Mouse (Mus musculus): Measurements from ENCODE around the gene Kif1b. TPM values are rescaled to one million over a fixed set of nuclear protein-coding genes. Genes with fewer than 3 reads are reported as not detected.
"Not testable (repeated sequence)": the region's sequence is repeated elsewhere in the genome, so short reads cannot be mapped to it uniquely, and the experiment has no call there.

Gene Kif1b
- polyA plus RNA-seq, 1 experiment from 2014 or later: 141 TPM

- WGBS: 94% methylated on average over 6 of the region's 6 CpGs
- H3K4me2 ChIP-seq (replicated peaks); H3K27me3 ChIP-seq; H3K9ac ChIP-seq (replicated peaks); ATAC-seq (ENCODE audit: low FRiP score, low read depth); H3K4me1 ChIP-seq; H3K4me3 ChIP-seq; H3K27ac ChIP-seq (replicated peaks); H3K9me3 ChIP-seq: not testable (repeated sequence)
- H3K36me3 ChIP-seq: peaks cover 93% of the 10 kb centered on the region
Observed at GRCm38 (mm10) chr4:149211441-149211840, 96.1 kb downstream of the Kif1b start.

GRCm38 (mm10) chr4:149202467-149202866 is 105.0 kb downstream of the Kif1b start:
- no peak overlapping the region for H3K9ac ChIP-seq (replicated peaks)
- no peak for ATAC-seq (ENCODE audit: low FRiP score, low read depth)
- H3K27ac ChIP-seq (replicated peaks): no peak overlapping the region
- no peaks in the 10 kb centered on the region for H3K9me3 ChIP-seq
- 94% methylated on average over 3 of the region's 3 CpGs for WGBS
- H3K4me3 ChIP-seq: no peak overlapping the region
- no peaks in the 10 kb centered on the region for H3K4me1 ChIP-seq
- peaks cover 92% of the 10 kb centered on the region for H3K36me3 ChIP-seq
- H3K27me3 ChIP-seq: no peaks in the 10 kb centered on the region
- H3K4me2 ChIP-seq (replicated peaks): no peak overlapping the region

GRCm38 (mm10) chr4:149201110-149201509 is 106.4 kb downstream of the Kif1b start:
- no peaks in the 10 kb centered on the region for H3K9me3 ChIP-seq
- H3K27me3 ChIP-seq: no peaks in the 10 kb centered on the region
- no peak overlapping the region for H3K9ac ChIP-seq (replicated peaks)
- H3K4me3 ChIP-seq: no peak overlapping the region
- ATAC-seq (ENCODE audit: low FRiP score, low read depth): no peak
- H3K27ac ChIP-seq (replicated peaks): no peak overlapping the region
- H3K4me1 ChIP-seq: no peaks in the 10 kb centered on the region
- peaks cover 91% of the 10 kb centered on the region for H3K36me3 ChIP-seq
- no peak overlapping the region for H3K4me2 ChIP-seq (replicated peaks)
- WGBS: 93% methylated on average over 4 of the region's 4 CpGs

- H3K36me3 ChIP-seq: peaks cover 86% of the 10 kb centered on the region
- no peaks in the 10 kb centered on the region for H3K9me3 ChIP-seq
- no peak overlapping the region for H3K4me3 ChIP-seq
- H3K27ac ChIP-seq (replicated peaks): no peak overlapping the region
- no peak overlapping the region for H3K9ac ChIP-seq (replicated peaks)
- no peaks in the 10 kb centered on the region for H3K4me1 ChIP-seq
- no peaks in the 10 kb centered on the region for H3K27me3 ChIP-seq
- no peak for ATAC-seq (ENCODE audit: low FRiP score, low read depth)
- no peak overlapping the region for H3K4me2 ChIP-seq (replicated peaks)
- WGBS: 85% methylated on average over 1 of the region's 1 CpGs
Observed at GRCm38 (mm10) chr4:149197180-149197579, 110.3 kb downstream of the Kif1b start.

- H3K4me2 ChIP-seq (replicated peaks): no peak overlapping the region
- H3K27me3 ChIP-seq: no peaks in the 10 kb centered on the region
- WGBS: 97% methylated on average over 7 of the region's 7 CpGs
- ATAC-seq (ENCODE audit: low FRiP score, low read depth): no peak
- no peak overlapping the region for H3K4me3 ChIP-seq
- H3K9me3 ChIP-seq: no peaks in the 10 kb centered on the region
- H3K27ac ChIP-seq (replicated peaks): no peak overlapping the region
- H3K36me3 ChIP-seq: peaks cover 89% of the 10 kb centered on the region
- no peak overlapping the region for H3K9ac ChIP-seq (replicated peaks)
- H3K4me1 ChIP-seq: no peaks in the 10 kb centered on the region
Observed at GRCm38 (mm10) chr4:149191103-149191502, 116.4 kb downstream of the Kif1b start.

GRCm38 (mm10) chr4:149188563-149188962 is 118.9 kb downstream of the Kif1b start:
- Histone ChIP-seq H3K9ac (replicated peaks) (no peak overlapping the region), H3K27ac (replicated peaks) (no peak overlapping the region), H3K36me3 (peaks cover 93% of the 10 kb centered on the region), H3K27me3 (no peaks in the 10 kb centered on the region), H3K4me1 (no peaks in the 10 kb centered on the region), H3K4me3 (no peak overlapping the region), H3K9me3 (no peaks in the 10 kb centered on the region), H3K4me2 (replicated peaks) (no peak overlapping the region)
- 90% methylated on average over 2 of the region's 2 CpGs for WGBS
- ATAC-seq (ENCODE audit: low FRiP score, low read depth): no peak

GRCm38 (mm10) chr4:149182755-149183154 is 124.7 kb downstream of the Kif1b start:
- no peaks in the 10 kb centered on the region for H3K27me3 ChIP-seq
- no peak overlapping the region for H3K4me2 ChIP-seq (replicated peaks)
- H3K4me3 ChIP-seq: no peak overlapping the region
- no peak overlapping the region for H3K9ac ChIP-seq (replicated peaks)
- no peak for ATAC-seq (ENCODE audit: low FRiP score, low read depth)
- peaks cover 95% of the 10 kb centered on the region for H3K36me3 ChIP-seq
- H3K9me3 ChIP-seq: no peaks in the 10 kb centered on the region
- 64% methylated on average over 4 of the region's 4 CpGs for WGBS
- H3K4me1 ChIP-seq: no peaks in the 10 kb centered on the region
- H3K27ac ChIP-seq (replicated peaks): no peak overlapping the region

- H3K27me3 ChIP-seq: no peaks in the 10 kb centered on the region
- H3K4me2 ChIP-seq (replicated peaks): no peak overlapping the region
- H3K27ac ChIP-seq (replicated peaks): no peak overlapping the region
- ATAC-seq (ENCODE audit: low FRiP score, low read depth): no peak
- no peaks in the 10 kb centered on the region for H3K4me1 ChIP-seq
- 92% methylated on average over 7 of the region's 7 CpGs for WGBS
- H3K4me3 ChIP-seq: no peak overlapping the region
- no peak overlapping the region for H3K9ac ChIP-seq (replicated peaks)
- H3K9me3 ChIP-seq: no peaks in the 10 kb centered on the region
- peaks cover 89% of the 10 kb centered on the region for H3K36me3 ChIP-seq
Observed at GRCm38 (mm10) chr4:149182192-149182591, 125.3 kb downstream of the Kif1b start.

- Histone ChIP-seq H3K4me3 (no peak overlapping the region), H3K9ac (replicated peaks) (no peak overlapping the region), H3K27ac (replicated peaks) (no peak overlapping the region), H3K9me3 (no peaks in the 10 kb centered on the region), H3K36me3 (peaks cover 83% of the 10 kb centered on the region), H3K4me1 (no peaks in the 10 kb centered on the region), H3K4me2 (replicated peaks) (no peak overlapping the region), H3K27me3 (no peaks in the 10 kb centered on the region)
- WGBS: 46% methylated on average over 4 of the region's 4 CpGs
- no peak for ATAC-seq (ENCODE audit: low FRiP score, low read depth)
Observed at GRCm38 (mm10) chr4:149179573-149179972, 127.9 kb downstream of the Kif1b start.

GRCm38 (mm10) chr4:149179160-149179559 is 128.3 kb downstream of the Kif1b start:
- Histone ChIP-seq H3K4me2 (replicated peaks) (no peak overlapping the region), H3K4me1 (no peaks in the 10 kb centered on the region), H3K9me3 (no peaks in the 10 kb centered on the region), H3K9ac (replicated peaks) (no peak overlapping the region), H3K4me3 (no peak overlapping the region), H3K27me3 (no peaks in the 10 kb centered on the region), H3K27ac (replicated peaks) (no peak overlapping the region), H3K36me3 (peaks cover 79% of the 10 kb centered on the region)
- WGBS: 85% methylated on average over 7 of the region's 7 CpGs
- no peak for ATAC-seq (ENCODE audit: low FRiP score, low read depth)

- H3K9ac ChIP-seq (replicated peaks): no peak overlapping the region
Observed at GRCm38 (mm10) chr4:149178328-149178727, 129.2 kb downstream of the Kif1b start.

GRCm38 (mm10) chr4:149177046-149177445 is 130.4 kb downstream of the Kif1b start:
- Histone ChIP-seq H3K27ac (replicated peaks) (no peak overlapping the region), H3K9ac (replicated peaks) (no peak overlapping the region), H3K4me3 (no peak overlapping the region), H3K27me3 (no peaks in the 10 kb centered on the region), H3K4me2 (replicated peaks) (no peak overlapping the region), H3K9me3 (no peaks in the 10 kb centered on the region), H3K36me3 (peaks cover 58% of the 10 kb centered on the region), H3K4me1 (no peaks in the 10 kb centered on the region)
- WGBS: 36% methylated on average over 5 of the region's 5 CpGs
- ATAC-seq (ENCODE audit: low FRiP score, low read depth): no peak

More at GRCm38 (mm10) chr4:149178328-149178727, 129.2 kb downstream of the Kif1b start:
- no peak for ATAC-seq (ENCODE audit: low FRiP score, low read depth)
- Histone ChIP-seq H3K4me3 (no peak overlapping the region), H3K4me1 (no peaks in the 10 kb centered on the region), H3K27me3 (no peaks in the 10 kb centered on the region), H3K27ac (replicated peaks) (no peak overlapping the region), H3K36me3 (peaks cover 71% of the 10 kb centered on the region), H3K9me3 (no peaks in the 10 kb centered on the region), H3K4me2 (replicated peaks) (no peak overlapping the region)
- 80% methylated on average over 7 of the region's 7 CpGs for WGBS

- H3K27me3 ChIP-seq: no peaks in the 10 kb centered on the region
- WGBS: 82% methylated on average over 6 of the region's 6 CpGs
- no peak overlapping the region for H3K9ac ChIP-seq (replicated peaks)
- no peaks in the 10 kb centered on the region for H3K9me3 ChIP-seq
- no peak overlapping the region for H3K4me2 ChIP-seq (replicated peaks)
- H3K27ac ChIP-seq (replicated peaks): no peak overlapping the region
- H3K36me3 ChIP-seq: peaks cover 54% of the 10 kb centered on the region
- no peak overlapping the region for H3K4me3 ChIP-seq
- no peaks in the 10 kb centered on the region for H3K4me1 ChIP-seq
- no peak for ATAC-seq (ENCODE audit: low FRiP score, low read depth)
Observed at GRCm38 (mm10) chr4:149176645-149177044, 130.8 kb downstream of the Kif1b start.

Measured in midbrain, embryonic 12.5 days (tissue).